Mouse (Mus musculus): ENCODE results near the gene Bche.
A peak's percentile ranks its signal among the peaks of the same experiment; 100 is the strongest.

Gene Bche

DNA sequence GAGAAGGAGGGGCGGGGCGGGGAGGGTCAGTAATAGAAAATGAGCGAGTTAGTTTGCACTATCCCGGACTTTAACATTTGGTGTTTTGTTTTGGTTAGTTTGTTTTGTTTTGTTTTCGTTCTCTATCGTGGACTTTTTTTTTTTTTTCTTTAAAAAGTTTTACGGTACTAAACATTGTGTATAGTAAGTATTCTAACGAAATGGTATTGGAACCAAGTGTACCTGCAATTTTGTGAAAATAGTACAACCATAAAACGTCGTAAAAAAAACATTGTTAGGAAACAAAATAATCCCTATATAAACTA lies at the start of gene Bche:
TSS of gene Bche (minus strand) at position 6 of the 305 bp plus-strand sequence.
- DNase-seq: no peak

DNA sequence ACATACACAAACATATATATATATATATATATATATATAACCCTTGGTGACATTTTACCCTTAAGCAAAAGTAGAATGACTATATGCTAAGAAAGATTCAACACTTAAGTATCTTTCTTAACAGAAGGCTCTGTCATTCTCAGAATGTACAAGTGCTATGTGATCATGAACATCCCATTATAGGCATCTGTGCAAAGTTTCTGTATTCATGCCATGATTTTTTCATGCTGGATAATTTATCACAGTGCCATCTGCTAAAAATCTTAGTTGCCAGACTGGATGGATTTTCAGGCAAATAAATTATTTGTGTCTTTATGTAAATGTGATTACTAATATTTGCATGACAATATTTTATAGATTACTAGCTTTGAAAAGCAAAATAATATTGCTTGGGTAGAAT lies 33.8 kb upstream of the Bche start:
- no peak for DNase-seq

DNA sequence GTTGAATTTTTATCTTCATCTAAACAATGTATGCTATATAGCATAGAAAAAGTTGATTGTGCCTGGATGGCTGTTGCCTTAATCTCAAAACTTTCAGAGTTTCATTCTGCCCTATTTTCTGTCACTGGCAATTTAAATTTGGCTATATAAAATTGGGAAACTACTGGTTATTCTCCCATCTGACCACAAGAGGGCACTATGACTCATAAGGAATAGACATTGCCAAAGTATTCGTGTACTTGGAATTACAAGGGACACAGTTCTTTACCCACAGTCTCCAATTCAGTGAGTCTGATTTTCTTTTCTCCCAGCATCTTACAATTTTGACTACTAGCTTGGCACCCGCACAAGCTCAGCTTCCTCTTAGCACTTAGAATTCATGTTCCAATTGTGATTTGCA lies 23.5 kb upstream of the Bche start:
- DNase-seq: no peak

DNA sequence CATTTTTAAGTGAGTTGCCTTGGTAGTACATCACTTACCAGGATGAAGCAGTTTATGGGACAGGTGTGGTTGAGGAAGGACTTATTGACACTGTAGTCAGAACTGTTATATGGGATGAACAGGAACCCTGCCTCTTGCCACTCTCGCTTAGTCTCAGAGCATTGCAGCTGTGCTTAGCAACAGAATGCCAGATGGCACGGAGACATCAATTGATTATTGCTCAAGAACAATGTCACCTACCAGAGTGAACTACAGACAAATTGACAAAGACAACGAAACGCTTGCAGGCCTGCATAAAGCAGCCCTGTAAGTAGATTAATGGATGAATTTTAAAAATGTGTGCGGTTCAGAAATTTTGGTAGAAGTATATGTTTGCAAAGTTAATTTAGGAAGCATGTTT lies 21.3 kb upstream of the Bche start:
- no peak for DNase-seq

DNA sequence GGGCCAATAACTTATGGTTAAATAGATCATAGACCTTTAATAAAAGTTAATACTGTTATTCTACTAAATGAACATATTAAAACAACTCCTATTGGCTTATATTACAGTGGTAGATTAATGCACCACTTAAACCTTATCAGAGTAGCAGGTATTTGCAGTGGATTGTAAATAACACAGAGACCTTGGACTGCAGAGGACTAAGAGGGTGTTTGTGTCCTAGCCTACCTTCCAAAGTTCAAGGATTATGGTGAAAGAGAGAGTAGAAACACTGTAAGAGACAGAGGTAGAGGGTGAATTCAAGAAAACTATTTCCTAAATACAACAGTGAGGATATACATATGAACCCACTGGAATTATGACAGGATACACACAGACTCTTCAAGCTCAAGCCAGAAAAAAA lies 17.5 kb upstream of the Bche start:
- no peak for DNase-seq

DNA sequence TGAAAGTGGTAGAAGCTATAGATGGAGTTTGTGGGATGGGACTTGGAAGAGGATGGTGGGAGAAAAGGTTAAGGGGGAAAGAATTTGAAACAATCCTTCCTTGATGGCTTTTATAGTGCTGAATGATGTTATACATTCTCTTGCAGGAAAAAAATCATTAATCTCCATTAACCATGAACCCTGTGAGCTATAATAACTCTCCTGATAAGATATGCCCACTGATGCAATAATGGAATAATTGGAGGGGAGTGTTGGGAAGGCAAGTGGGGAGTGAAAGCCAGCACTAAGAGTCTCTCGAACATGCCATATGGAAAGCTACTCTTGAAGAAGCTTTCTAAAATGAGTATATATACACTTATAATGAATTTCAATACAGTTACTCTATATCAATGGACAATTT lies 16.7 kb upstream of the Bche start:
- DNase-seq: no peak

DNA sequence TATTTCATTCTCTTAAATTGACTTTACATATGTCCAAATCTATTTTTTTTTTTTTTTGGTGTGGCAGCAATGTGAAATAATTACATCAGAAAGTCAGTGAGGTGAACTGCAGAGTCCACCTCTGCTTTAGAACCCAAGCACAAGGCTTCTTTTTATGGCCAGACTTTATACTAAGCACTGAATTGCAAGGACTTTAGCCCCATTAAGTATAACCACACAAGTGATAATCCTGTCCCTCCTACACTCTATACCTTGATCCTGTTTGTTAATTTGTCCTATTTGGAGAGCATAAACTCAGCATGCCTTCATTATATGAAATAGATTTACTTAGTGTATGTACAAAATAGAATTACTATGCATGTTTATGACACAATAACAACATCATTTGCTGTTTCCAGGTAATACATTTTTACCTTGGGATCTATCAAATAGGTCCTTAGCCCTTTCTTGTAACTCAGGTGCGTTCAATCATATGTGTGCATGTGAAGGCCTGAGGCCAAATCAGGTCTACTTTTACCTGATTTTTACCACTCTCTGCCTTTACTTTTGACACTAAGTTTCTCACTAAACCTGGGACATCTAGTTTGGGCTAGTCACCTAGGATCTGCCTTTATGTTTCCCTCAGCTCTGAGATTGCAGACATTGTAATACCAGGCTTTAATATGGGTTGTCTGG lies 9.5 kb upstream of the Bche start:
- DNase-seq: no peak

DNA sequence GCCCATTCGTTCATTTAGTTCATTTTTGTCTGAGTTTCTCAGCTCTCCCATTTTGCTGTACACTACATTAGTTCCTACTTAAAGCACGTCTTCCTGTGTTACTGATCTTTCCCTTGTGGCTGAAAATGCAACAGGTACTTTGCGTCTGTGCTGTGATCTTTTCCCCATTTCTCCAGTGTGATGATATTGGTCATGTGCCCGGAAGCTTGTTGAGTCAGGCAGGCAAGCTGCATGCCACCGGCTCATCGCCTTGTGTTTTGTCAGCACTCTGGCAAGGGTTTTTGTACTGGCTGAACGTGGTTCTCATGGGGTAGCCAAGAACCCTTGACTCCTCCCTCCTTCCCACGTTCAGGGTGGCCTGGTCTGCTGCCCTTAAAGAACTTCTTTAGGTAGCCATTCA lies 1.7 kb upstream of the Bche start:
- DNase-seq: no peak

DNA sequence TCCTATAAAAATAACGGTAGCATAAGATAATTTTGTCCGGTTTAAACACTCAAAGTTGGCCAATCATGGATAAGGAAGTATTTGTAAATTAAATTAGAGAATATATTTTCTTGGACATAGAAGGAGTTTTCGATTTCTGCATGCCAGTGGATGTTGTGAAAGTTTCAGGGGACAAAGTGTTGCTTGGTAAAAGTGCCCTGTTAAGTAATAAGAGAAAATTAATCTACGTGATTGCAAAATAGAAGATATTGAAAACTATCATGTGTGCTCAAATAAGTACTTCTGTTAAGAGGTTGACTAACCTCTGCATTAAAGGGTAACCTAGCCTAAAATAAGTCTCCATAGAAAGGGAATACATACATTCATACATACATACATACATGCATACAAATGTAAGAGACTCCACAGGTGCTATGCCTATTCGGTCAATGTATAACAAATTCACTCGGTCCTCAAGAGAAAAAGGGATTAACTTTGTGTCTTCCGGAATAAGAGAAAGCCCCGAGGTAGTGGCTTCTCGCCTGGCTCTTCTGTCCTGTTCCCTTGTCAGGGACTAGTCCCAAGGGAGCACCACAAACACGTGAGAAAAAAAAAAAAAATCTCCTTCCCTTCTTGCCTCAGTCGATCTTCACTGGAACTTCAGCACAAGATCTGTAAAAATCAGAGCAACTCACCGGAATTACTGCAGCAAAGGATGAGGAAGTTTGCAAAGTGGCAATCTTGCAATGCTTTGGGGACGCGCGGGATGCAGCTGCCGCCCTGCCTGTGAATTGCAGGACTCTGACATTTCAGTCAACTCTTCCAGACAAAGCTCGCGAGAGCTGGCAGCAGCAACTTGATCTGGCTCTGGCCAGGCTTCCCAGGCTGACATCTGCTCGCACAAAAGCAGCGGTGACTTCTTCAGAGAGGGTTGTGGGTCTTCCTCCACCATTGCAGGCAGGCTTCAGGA lies 480 bp downstream of the Bche start:
- DNase-seq: peak; percentile 61

DNA sequence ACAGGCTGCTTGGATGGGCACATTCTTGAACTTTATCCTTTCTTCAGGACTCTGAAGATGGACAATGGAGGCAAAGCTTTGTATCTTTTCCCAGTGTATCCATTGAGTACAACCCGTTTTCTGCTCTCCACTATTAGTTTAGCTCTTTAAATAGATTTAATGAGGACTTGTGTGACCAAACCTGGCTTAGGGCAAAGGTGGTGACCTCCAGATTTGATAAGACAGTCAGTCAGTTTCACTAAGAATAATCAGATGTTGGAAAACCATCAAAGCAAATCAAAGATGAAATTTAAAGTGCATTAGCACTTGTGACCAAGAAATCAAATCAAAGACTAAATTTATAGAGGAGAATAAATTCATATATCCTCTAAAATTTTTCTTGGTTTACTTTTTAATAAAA lies 1.7 kb downstream of the Bche start:
- no peak for DNase-seq

DNA sequence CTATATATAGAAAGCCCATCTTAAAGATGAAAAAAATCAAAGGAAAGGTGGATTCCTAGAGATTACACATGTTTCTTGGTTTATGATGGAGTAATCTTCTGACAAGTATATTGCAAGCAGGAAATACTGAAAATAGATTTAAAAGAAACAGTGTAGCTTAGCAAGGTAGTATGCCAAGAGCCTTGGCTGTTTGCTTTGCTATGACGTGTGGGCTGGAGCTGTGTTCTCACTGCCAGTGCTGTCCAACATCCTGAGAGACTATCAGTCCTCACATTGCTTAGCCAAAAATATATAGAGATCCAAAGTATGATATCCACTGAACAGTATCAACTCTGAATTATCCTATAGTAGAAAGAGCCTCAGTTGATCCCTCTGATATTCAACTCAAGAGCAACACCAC lies 9.3 kb downstream of the Bche start:
- DNase-seq: no peak

DNA sequence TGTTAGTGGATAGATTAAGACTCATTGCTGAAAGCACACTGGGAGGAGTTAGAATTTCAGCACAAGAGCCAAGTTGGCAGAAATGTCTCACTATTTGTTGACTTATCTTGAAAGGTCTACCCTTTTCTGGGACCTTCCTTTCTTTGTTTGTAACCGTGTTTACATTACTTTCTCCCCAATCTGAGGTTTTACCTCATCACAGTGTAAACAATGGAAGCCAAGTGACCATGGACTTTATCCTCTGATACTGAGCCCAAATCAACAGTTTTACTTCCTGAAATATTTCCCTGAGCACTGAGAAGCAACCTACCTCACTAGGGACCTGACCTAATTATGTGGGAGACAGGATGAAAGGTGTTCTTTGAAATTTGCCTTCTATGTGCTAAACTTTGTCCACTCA lies 34.9 kb downstream of the Bche start:
- no peak for DNase-seq

DNA sequence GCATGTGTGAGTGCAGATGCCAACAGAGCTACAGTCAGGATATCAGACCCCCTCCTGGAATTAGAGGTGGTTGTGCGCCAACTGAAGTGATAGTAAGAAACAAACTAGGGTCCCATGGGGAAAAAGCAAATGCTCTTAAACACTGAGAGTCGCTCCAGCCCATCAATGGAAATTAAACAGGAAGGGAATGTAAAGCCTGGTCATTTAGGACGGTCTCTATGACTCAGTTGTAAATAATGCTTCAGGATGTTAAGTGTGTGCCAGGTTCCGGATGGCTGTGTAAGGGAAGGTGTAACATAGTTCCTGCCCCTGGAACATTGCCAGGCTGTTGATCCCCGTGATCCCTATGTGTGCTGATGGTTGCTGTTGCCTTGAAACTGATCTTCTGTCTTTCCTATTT lies 40.0 kb downstream of the Bche start:
- DNase-seq: no peak

DNA sequence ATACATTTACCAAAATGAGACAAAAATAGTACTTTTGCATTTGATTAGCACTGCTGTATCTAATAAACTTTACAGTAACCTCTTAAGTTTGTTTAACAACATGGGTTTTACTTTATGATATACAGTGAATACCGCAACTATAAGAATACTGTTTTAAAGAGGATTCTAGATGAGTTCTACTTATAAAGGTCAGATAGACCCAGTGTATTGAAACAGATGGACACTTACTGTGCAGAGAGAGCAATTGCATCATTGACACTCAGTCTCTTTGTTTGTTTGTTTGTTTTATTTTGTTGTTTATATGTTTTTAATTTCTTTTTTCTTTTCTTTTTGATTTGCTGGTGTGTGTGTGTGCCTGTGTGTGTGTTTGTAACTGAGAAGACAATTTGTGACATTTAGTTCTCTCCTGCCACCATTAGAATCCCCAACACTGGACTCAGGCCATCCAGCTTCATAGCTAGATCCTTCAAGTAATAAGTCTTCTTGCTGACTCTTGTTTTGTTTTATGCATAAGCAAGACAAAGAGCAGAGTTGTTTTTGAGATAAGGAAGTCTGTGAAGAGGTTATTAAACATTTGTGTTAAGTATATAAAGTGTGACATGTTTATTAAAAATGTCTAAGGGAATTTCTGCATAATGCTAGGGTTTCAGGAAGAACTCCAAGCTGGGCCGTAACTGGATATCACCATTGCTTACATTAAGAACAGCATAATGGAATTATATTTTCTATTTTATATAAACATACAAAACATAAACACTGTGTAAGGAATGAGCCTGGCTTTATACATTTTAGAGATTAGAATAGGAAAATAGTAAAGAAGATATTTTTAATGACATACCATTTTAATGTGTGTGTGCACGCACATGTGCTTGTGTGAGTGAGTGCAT lies 40.7 kb downstream of the Bche start:
- no peak for DNase-seq

DNA sequence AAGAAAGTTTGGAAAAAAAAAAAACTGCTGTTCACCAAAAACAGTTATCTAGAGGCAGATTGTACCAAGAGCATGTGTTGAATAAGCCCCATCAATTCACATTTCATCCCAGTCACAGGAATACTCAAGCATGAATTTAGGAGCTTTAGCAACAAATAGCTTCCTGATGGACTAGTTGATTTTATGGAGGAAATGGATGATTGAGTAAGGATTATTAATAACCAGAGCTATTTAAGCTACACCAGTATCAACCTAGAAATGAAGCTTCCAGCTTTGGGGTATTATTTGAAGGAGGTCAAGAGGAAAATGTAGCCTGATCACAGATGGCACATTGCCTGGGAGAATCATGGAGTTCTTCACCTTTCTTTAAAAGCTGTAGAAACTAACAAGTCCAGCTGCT lies 57.9 kb downstream of the Bche start:
- DNase-seq: no peak

DNA sequence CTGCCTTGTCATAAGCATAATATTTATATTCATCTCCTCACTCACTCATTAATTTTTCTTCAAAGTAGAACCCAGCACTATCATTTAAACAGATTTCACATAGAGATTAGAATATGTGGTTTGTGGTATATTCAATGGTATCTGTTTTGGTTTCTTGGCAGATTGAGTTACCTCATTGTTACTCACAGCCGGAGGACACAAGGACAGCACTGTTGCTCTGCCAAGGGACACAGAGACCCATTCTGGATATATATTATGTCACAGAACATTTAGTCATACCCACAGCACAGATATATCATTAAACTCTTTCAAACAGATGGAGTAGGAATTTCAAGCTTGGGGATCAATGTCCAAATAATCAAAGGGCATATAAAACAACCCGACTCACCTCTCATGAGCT lies 61.2 kb downstream of the Bche start:
- no peak for DNase-seq

DNA sequence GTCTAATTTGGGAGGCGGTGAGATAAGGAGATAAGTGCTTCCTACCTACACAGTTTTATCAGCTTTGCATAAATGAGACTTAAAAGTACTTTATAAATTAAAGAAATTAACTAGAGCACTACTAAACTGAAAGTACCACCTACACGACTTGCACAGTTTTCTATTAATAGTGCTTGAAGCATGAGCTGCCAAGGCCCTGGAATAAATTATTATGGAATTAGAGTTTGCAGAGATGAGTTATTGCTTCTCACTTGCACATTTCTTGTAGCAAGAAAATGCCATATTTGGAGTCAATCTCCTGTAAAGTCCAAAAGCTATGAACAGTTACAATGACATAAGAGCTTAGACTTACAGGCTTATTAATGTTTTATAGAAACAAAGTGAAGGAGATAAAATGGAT lies 96.8 kb downstream of the Bche start:
- no peak for DNase-seq

DNA sequence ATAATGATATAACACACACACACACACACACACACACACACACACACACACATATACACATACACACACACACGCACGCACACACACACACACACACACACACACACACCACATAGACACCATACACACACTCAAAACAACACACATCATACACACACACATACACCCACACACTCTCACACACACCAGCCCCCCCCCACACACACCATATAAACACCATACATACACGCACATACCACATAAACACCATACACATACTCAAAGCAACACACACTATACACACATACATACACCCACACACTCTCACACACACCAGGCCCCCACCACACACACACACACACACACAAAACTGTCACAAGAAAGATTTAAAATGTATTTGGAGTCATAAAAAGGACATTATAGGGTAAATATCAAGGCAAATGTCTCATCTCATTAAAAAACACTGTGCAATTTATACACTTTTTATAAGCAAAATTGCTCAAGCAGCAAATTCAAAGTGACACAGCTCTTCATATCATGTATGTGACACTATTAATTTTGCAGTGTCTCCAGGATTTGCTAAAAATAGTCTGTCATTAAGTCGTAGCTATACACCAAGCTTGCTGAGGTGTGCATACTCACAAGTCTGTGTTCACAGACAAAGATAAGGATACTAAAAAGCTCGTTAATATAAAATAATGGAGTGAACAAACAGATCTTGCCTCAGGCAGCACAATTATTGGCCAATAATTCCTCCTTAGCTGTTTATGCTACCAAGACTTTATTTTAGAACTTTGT lies 116.3 kb downstream of the Bche start:
- no peak for DNase-seq
